Mouse (Mus musculus): ENCODE data around the gene Bhmt2.

Gene Bhmt2

GRCm38 (mm10) chr13:93674131-93674561 lies at the start of gene Bhmt2, which contains the start of gene Dmgdh:
Gene Bhmt2 (minus strand): TSS chr13:93674302.
Gene Dmgdh (plus strand): TSS chr13:93674433.
- in situ Hi-C loops (cut with MboI; ENCODE audit: low pct_unique_long_range_greater_than_20kb in 1 of 2, low sequenced_read_pairs in 2 of 2, unreplicated experiment in 1 of 2): no loop called here

GRCm38 (mm10) chr13:93723455-93723854 lies 49.4 kb upstream of the Bhmt2 start:
- in situ Hi-C loops (cut with MboI; ENCODE audit: low pct_unique_long_range_greater_than_20kb in 1 of 2, low sequenced_read_pairs in 2 of 2, unreplicated experiment in 1 of 2): loop anchor here (10.0 to 25.0 kb wide), 3 partner anchors 89 to 736 kb away; partner anchors contain the start of gene Bhmt (in 1 of the 2)

GRCm38 (mm10) chr13:93721916-93722315 lies 47.8 kb upstream of the Bhmt2 start:
- in situ Hi-C loops (cut with MboI; ENCODE audit: low pct_unique_long_range_greater_than_20kb in 1 of 2, low sequenced_read_pairs in 2 of 2, unreplicated experiment in 1 of 2): loop anchor here (10.0 to 25.0 kb wide), 3 partner anchors 87 to 735 kb away; partner anchors contain the start of gene Bhmt (in 1 of the 2)

GRCm38 (mm10) chr13:93718948-93719347 lies 44.8 kb upstream of the Bhmt2 start:
- in situ Hi-C loops (cut with MboI; ENCODE audit: low pct_unique_long_range_greater_than_20kb in 1 of 2, low sequenced_read_pairs in 2 of 2, unreplicated experiment in 1 of 2): loop anchor here (25.0 kb wide), 2 partner anchors 107 to 732 kb away; no protein-coding TSS in a partner anchor

GRCm38 (mm10) chr13:93717113-93717512 lies 43.0 kb upstream of the Bhmt2 start:
- in situ Hi-C loops (cut with MboI; ENCODE audit: low pct_unique_long_range_greater_than_20kb in 1 of 2, low sequenced_read_pairs in 2 of 2, unreplicated experiment in 1 of 2): loop anchor here (25.0 kb wide), 2 partner anchors 105 to 730 kb away; no protein-coding TSS in a partner anchor

- in situ Hi-C loops (cut with MboI; ENCODE audit: low pct_unique_long_range_greater_than_20kb in 1 of 2, low sequenced_read_pairs in 2 of 2, unreplicated experiment in 1 of 2): loop anchor here (25.0 kb wide), 2 partner anchors 102 to 727 kb away; no protein-coding TSS in a partner anchor
Observed at GRCm38 (mm10) chr13:93713826-93714225, 39.7 kb upstream of the Bhmt2 start.

- in situ Hi-C loops (cut with MboI; ENCODE audit: low pct_unique_long_range_greater_than_20kb in 1 of 2, low sequenced_read_pairs in 2 of 2, unreplicated experiment in 1 of 2): loop anchor here (25.0 kb wide), 2 partner anchors 100 to 725 kb away; no protein-coding TSS in a partner anchor
Observed at GRCm38 (mm10) chr13:93712362-93712761, 38.3 kb upstream of the Bhmt2 start.

GRCm38 (mm10) chr13:93711226-93711625 lies 37.1 kb upstream of the Bhmt2 start:
- in situ Hi-C loops (cut with MboI; ENCODE audit: low pct_unique_long_range_greater_than_20kb in 1 of 2, low sequenced_read_pairs in 2 of 2, unreplicated experiment in 1 of 2): loop anchor here (25.0 kb wide), 2 partner anchors 99 to 724 kb away; no protein-coding TSS in a partner anchor

GRCm38 (mm10) chr13:93710325-93710724 lies 36.2 kb upstream of the Bhmt2 start:
- in situ Hi-C loops (cut with MboI; ENCODE audit: low pct_unique_long_range_greater_than_20kb in 1 of 2, low sequenced_read_pairs in 2 of 2, unreplicated experiment in 1 of 2): loop anchor here (25.0 kb wide), 2 partner anchors 98 to 723 kb away; no protein-coding TSS in a partner anchor

- in situ Hi-C loops (cut with MboI; ENCODE audit: low pct_unique_long_range_greater_than_20kb in 1 of 2, low sequenced_read_pairs in 2 of 2, unreplicated experiment in 1 of 2): loop anchor here (25.0 kb wide), 2 partner anchors 95 to 720 kb away; no protein-coding TSS in a partner anchor
Observed at GRCm38 (mm10) chr13:93707271-93707670, 33.2 kb upstream of the Bhmt2 start.

GRCm38 (mm10) chr13:93705697-93706096 lies 31.6 kb upstream of the Bhmt2 start:
- in situ Hi-C loops (cut with MboI; ENCODE audit: low pct_unique_long_range_greater_than_20kb in 1 of 2, low sequenced_read_pairs in 2 of 2, unreplicated experiment in 1 of 2): loop anchor here (25.0 kb wide), 2 partner anchors 93 to 718 kb away; no protein-coding TSS in a partner anchor

- in situ Hi-C loops (cut with MboI; ENCODE audit: low pct_unique_long_range_greater_than_20kb in 1 of 2, low sequenced_read_pairs in 2 of 2, unreplicated experiment in 1 of 2): no loop called here
Observed at GRCm38 (mm10) chr13:93698866-93699265, 24.8 kb upstream of the Bhmt2 start.

GRCm38 (mm10) chr13:93690821-93691220 lies 16.7 kb upstream of the Bhmt2 start:
- in situ Hi-C loops (cut with MboI; ENCODE audit: low pct_unique_long_range_greater_than_20kb in 1 of 2, low sequenced_read_pairs in 2 of 2, unreplicated experiment in 1 of 2): no loop called here

- in situ Hi-C loops (cut with MboI; ENCODE audit: low pct_unique_long_range_greater_than_20kb in 1 of 2, low sequenced_read_pairs in 2 of 2, unreplicated experiment in 1 of 2): no loop called here
Observed at GRCm38 (mm10) chr13:93689566-93689965, 15.5 kb upstream of the Bhmt2 start.

GRCm38 (mm10) chr13:93687321-93687720 lies 13.2 kb upstream of the Bhmt2 start:
- in situ Hi-C loops (cut with MboI; ENCODE audit: low pct_unique_long_range_greater_than_20kb in 1 of 2, low sequenced_read_pairs in 2 of 2, unreplicated experiment in 1 of 2): no loop called here

GRCm38 (mm10) chr13:93685226-93685625 lies 11.1 kb upstream of the Bhmt2 start:
- in situ Hi-C loops (cut with MboI; ENCODE audit: low pct_unique_long_range_greater_than_20kb in 1 of 2, low sequenced_read_pairs in 2 of 2, unreplicated experiment in 1 of 2): no loop called here

GRCm38 (mm10) chr13:93683336-93683735 lies 9.2 kb upstream of the Bhmt2 start:
- in situ Hi-C loops (cut with MboI; ENCODE audit: low pct_unique_long_range_greater_than_20kb in 1 of 2, low sequenced_read_pairs in 2 of 2, unreplicated experiment in 1 of 2): no loop called here

GRCm38 (mm10) chr13:93676864-93677263 lies 2.8 kb upstream of the Bhmt2 start:
- in situ Hi-C loops (cut with MboI; ENCODE audit: low pct_unique_long_range_greater_than_20kb in 1 of 2, low sequenced_read_pairs in 2 of 2, unreplicated experiment in 1 of 2): no loop called here

GRCm38 (mm10) chr13:93673296-93673695 lies 806 bp downstream of the Bhmt2 start:
- in situ Hi-C loops (cut with MboI; ENCODE audit: low pct_unique_long_range_greater_than_20kb in 1 of 2, low sequenced_read_pairs in 2 of 2, unreplicated experiment in 1 of 2): no loop called here

GRCm38 (mm10) chr13:93672371-93672770 lies 1.7 kb downstream of the Bhmt2 start:
- in situ Hi-C loops (cut with MboI; ENCODE audit: low pct_unique_long_range_greater_than_20kb in 1 of 2, low sequenced_read_pairs in 2 of 2, unreplicated experiment in 1 of 2): no loop called here

Data from mouse embryonic stem cell (cell line).